Mouse (Mus musculus) right cerebral cortex, postnatal 10 days (tissue): ENCODE results near the gene Oxa1l.
"Not testable (repeated sequence)": the region's sequence is repeated elsewhere in the genome, so short reads cannot be mapped to it uniquely, and the experiment has no call there.

Experiments used
- DNase-seq, 2 experiments: peaks; one replicate each; pipeline ENCODE4 v3.0.0; 2021; ENCODE audit warnings: low spot score in 2 of 2

Gene Oxa1l

DNA sequence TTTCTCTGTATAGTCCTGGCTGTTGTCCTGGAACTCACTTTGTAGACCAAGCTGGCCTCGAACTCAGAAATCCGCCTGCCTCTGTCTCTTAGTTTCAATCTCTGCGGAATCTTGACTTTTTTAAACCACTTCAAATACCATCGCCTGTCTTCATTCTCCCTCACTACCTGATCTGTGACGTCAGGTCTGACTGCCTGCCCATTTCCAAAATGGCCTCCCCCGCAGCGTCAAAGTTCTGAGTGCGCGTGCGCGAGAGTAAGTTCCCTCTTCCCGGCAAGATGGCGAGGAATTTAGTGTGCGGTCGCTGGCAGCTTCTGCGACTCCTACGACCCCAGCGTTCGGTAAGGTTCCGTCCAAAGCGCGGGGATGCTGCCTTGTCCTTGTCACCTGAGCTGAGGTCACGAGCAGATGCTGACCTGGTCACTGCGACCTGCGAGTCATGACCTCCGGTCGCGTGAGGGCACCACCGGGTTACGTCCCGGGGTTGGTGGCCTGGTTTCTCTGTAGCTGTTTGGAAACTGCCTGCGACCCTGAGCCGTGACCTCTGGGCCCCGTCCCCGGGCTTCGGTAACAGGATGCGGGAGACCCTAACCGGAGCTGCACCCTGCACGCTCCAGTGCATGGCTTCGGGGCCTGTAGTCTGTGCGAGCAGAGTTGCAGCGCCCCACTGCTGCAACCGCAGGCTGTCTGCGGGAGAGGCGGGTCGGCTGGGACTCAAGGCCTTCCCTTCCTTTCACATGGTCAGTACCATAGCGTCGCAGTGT, at the start of gene Oxa1l:
Gene Oxa1l, plus strand, starts transcription at position 258 of the 764 bp plus-strand sequence.
- peak; percentile 96 to 98 for DNase-seq

GRCm38 (mm10) chr14:54311763-54312162, 48.9 kb upstream of the Oxa1l start:
- DNase-seq = no peak

DNA sequence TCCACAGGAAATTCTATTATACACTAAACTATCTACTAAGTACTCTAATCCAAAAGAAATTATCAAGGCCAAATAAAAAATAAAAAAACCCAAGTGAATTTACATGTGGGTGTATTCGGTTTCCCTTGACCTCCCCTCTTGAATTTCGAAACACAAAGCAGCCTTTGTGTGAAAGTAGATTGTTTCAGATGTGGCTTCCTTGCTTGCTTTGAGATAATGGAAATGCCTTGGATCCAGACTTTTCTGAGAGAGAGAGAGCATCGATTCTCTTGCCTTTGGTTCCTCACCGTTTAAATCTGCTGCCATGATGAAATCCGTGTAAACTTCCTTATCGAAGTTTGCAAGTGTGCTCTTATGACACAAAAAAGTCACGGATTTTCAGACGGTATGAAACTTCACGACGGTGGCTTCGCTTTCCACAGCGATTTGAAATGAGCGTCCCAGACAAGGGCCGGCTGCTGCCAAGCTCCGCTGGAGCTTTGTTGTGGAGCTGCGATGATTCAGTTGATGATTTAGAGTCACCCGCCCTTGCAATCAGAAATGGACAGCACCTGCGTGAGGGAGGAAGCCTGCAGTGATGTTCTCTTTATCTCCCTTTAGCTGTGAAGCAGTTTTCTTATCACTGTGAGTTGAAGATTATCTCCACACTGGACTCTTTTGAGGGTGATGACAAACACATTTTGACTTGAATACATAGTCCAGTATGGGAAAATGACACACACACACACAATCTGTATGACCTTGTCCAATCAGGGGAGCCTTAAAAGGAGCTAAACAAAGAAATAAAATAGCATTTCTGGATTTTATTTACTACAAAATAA, 38.9 kb upstream of the Oxa1l start:
- DNase-seq = no peak

DNA sequence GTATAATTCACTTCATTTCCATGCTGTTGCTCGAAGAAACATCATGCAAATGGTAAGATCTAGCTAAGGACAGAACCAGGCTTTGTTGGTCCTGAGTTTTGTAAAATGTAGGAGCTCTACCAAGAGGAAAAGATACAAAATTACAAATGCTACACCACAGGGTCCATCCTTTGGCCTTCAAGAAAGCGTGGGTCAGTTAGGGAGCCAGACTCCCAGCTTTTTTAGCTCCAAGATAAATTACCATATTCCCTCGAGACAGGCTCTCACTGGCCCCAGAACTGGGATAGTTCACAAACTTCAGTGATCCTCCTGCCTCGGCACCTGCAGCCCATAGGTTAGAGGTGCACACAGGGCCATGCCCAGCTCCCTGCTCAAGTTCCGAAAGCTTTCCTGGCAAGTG, 36.1 kb upstream of the Oxa1l start:
- DNase-seq = no peak

DNA sequence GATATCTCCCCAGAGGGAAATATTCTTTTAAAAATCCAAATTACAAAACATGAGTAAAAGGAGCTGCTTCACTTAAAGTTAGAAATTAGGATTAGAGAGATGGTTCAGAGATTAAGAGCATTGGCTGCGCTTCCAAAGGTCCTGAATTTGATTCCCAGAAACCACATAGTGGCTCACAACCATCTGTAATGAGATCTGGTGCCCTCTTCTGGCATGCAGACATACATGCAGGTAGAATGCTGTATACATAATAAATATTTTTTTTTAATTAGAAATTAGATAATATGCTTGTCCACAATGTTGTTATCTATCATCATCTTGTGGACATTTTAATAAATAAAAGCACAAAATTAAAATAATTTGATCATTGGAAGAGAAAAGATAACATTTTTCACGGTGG, 32.1 kb upstream of the Oxa1l start:
- no peak for DNase-seq

GRCm38 (mm10) chr14:54329201-54329600, 31.4 kb upstream of the Oxa1l start:
- DNase-seq = no peak

DNA sequence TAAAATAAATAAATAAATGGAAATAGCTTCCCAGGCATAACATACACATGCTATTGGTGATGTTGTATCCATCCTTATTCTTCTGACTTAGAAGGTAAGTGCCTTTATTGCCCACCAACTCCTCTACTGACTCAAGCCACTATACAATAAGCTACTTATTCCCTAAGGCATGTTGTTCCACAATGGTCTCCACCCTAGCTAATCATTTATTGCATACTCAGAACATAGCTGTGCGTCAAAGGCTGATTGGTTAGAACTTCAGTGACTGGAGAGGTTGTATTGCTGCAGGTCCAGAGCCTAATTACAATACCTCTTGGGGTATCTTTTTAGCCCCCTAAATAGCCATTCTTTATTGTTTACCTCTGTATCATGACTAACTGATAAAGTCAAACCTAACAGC, 29.5 kb upstream of the Oxa1l start:
- no peak for DNase-seq

DNA sequence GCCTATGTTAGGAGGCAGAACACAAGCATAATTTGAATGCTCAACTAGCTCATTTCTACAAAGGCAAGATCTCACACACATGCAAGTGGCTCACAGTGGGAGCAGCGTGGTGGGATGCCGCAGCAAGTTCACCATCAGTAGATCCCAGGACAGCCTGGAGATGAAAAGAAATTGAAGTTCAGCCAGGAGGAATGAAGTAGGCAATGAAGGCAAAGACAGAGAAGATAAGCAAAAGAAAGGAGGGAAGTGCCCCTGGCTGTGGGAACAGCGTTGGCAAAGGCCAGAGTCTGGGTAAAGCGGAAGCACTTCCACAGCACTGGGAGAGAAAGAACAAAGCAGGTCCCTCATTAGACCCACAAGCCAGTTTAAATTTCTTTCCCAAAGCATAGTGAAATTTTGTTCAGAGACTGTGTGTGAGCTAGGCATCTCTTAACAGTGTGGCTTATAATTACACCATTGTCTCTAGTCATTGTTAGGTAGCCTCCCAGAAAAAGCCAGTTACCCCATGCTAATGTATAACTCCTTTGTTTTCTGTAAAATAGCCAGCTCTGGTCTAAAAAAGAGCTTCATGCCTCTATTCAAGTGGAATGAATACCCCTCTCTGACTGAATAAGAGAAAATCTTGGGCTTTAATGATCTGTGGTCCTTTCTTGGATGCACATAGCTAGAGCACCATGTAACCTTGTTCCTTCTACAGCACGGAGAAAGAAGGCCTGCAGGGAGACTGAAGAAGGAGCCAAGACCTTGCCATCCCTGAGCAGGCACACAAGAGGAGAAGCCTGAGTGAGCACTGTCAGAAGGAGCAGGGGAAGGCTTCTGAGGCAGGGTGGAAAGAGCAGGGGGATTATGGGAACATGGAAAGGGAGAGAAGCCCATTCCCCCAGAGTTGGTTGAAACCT, 28.2 kb upstream of the Oxa1l start:
- DNase-seq = no peak

GRCm38 (mm10) chr14:54333452-54334189, 27.0 kb upstream of the Oxa1l start:
- no peak for DNase-seq

DNA sequence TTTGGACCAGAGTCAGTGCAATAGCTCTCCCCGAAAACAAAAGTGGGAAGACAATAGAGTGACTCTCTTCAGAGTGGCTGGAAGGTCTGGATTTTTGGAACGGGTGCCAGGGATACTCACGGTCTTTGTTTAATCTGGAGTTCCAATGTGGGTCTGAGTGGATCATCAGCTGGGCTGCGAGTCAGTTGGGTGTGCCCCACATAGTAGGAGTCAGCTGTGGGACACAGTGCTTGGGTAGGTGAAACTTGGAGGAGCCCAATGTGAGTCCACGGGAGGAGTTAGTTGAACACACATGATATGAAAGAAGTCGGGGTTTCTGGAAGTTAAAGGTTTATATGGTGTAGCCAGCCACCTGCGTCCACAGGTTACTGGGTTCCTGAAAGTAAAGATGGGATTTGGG, 19.8 kb upstream of the Oxa1l start:
- no peak for DNase-seq

DNA sequence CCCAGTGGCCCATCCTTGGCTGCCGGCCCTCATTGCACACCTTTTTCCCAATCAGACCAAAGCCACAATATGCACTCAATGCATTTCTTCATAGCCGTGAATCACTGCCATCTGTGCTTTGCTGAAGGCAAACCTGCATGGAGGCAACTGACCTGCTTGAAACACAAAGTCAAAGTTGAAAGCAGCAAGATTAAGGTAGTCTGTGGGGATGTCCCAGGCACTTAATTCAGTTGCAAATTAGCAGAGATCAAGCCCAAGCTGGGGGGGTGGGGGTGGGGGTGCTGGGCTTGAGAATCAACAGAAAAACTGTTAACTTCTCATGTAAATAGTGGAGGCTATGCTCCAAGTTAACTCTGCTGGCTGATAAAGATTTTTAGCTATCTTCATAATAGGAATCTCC, 18.8 kb upstream of the Oxa1l start:
- DNase-seq = not testable (repeated sequence)

DNA sequence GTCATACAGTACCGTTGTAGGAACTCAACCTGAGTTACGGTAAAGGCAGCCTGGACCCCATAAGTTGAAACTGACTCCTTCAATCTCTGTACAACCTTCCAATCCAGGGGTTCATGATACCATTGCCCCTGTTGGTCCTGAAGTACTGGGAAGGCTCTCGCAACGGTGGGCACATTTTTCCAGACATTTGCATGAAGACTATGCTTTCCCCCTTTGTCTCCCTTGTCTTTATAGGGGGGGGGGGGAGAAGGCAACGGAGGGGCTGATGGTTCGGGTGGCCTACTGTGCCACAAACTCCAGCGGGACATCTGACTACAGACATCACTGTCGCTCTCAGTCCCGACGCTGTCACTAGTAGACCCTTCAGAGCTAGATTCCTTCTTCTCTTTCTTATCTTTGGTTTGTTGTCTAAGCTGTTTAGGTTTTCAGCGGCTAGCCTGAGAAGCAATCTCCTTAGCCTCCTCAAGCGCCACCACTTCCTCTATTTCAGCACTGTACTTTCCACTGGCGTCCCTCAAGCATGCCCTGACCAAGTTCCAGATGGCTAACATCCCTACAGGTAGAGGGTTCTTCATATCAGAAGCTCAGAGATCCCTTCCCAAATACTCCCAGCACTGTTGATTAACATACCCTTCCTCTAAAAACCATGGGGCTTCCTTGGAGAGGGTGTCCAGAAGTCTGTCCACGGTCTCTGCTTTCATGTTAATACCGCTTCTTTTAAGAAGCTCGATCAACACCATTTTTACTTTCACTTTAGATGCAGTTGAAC, 9.7 kb upstream of the Oxa1l start:
- DNase-seq = not testable (repeated sequence)

DNA sequence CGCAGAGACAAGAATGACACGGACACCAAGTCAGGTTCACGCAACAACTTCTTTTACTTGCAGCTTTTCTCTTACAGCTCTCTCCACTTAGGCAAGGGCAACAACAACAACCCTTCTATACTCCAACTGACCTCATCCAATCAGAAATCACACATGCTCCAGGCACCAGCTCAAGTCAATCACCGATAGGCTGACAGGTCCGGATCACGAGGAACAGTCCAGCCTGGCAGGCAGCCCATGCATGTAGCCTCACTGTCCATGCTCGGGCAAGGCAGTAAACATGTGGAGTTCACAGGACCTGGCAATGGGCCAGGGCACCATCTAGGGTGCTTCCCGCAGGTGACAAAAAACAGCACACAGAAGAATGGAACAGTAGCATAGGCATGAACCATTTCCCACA, 8.3 kb upstream of the Oxa1l start:
- no peak for DNase-seq

DNA sequence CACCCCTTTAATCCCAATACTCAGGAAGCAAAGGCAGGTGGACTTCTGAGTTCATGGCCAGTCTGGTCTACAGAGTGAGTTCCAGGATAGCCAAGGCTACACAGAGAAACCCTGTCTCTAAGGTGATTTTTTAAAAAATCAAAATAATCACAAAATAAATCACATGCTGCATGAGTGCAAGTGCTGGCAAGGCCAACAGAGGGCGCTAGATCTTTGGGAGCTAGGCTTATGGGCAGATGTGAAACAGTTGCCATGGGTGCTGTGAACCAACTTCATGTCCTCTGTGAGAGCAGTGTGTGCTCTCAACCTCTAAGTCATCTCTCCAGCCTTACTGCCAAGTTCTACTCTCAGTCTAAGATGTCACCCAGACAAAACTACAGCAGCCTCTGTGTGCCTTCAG, 6.2 kb upstream of the Oxa1l start:
- DNase-seq = no peak

DNA sequence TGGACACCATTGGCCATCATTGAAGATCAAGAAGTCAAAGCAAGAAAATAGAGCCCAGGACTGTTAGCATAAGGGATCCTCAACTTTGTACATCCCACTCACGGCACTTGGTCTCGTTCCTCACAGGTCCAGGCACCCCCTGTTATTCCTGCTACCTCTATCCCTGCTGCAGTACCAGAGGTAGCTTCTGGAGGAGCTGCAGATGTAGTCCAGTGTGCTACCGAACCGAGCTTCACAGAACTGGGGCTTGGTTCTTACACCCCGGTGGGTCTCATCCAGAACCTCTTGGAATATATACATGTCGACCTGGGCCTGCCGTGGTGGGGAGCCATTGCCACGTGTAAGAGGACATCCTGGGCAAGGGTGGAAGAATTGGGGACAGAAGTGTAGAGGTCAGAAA, 2.5 kb downstream of the Oxa1l start:
- no peak for DNase-seq

- no peak for DNase-seq
These were observed 4.5 kb downstream of the Oxa1l start for GRCm38 (mm10) chr14:54365026-54365645.

- DNase-seq = no peak
These were observed 5.9 kb downstream of the Oxa1l start for GRCm38 (mm10) chr14:54366581-54366980.

DNA sequence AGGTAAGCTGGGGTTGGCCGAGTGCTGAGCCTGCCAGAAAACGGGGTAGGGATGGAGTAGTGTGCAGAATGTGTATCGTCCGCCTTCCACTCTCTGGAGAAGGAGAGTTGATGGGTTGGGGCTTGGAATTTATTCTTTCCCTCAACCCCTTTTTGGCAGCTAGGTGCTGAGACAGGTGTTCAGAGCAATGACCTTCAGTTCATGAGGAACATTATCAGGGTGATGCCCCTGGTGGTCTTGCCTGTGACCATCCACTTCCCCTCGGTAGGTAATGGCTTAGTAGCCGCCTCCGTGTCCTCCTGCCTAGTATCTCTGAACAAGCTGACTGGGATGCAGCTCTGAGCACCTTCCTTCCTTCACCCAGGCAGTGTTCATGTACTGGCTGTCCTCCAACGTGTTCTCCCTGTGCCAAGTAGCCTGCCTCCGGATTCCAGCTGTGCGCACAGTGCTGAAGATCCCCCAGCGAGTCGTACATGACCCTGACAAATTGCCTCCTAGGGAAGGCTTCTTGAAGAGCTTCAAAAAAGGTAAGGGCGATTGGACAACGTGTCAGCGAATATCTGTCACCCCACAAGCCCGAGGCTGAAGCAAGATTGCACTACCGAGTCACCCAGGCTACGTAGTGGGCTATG, 6.9 kb downstream of the Oxa1l start:
- no peak for DNase-seq

- DNase-seq = no peak
These were observed 8.7 kb downstream of the Oxa1l start for GRCm38 (mm10) chr14:54369372-54369771.

DNA sequence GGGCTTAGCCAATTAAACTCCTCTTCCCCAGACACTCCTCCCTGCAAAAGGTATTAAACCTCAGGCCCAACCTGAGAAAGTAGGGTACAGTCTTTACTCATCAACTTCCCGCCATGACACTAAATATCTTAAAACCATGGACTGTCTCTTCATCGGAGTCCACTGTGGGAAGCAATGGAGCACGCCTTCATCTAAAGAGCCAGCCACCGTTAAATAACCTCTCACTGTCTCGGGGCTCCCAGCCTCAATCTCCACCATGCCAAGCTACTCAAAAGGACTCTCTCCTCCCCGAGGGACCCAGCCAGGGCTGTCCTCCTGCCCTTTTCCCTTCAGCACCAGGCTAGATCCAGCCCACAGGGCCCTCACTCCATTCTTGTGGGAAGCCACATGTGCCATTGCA, 10.0 kb downstream of the Oxa1l start:
- DNase-seq = no peak
